Mouse (Mus musculus) intestine, embryonic 14.5 days (tissue): Measurements from ENCODE around the gene Map7d3. TPM values are rescaled to one million over a fixed set of nuclear protein-coding genes. Genes with fewer than 3 reads are reported as not detected.

ENCODE experiments used
- ATAC-seq: fragments of 200-750 bp; cut with Nextera tagmentation; replicated peaks from 2 replicates; pipeline ENCODE4 v1.8.0; 2017; ENCODE audit warnings: low read depth, moderate number of reproducible peaks, moderate TSS enrichment, moderate library complexity; ENCODE audit not compliant: low FRiP score, low TSS enrichment
- DNase-seq: peaks from one replicate; pipeline ENCODE4 v3.0.0-alpha.2; 2018; ENCODE audit warnings: low spot score
- H3K27ac ChIP-seq: fragments of 300-500 bp; sonication (generic); 2 replicates; pipeline ENCODE4 v1.5.1; 2014; ENCODE audit warnings: low read depth, mild to moderate bottlenecking, control low read depth
- H3K27me3 ChIP-seq: fragments of 300-500 bp; sonication (generic); replicated peaks from 2 replicates; pipeline ENCODE4 v1.6.1; 2014; ENCODE audit warnings: low read length, control low read depth; ENCODE audit not compliant: control insufficient read depth, insufficient read depth
- H3K36me3 ChIP-seq: fragments of 300-500 bp; sonication (generic); 2 replicates; pipeline ENCODE4 v1.6.1; 2014; ENCODE audit warnings: low read length, control low read depth; ENCODE audit not compliant: control insufficient read depth, insufficient read depth
- H3K4me1 ChIP-seq: fragments of 300-500 bp; sonication (generic); replicated peaks from 2 replicates; pipeline ENCODE4 v1.6.1; 2014; ENCODE audit warnings: low read length, control low read depth, mixed read lengths; ENCODE audit not compliant: control insufficient read depth, insufficient read depth
- H3K4me2 ChIP-seq: fragments of 300-500 bp; sonication (generic); 2 replicates; pipeline ENCODE4 v1.6.1; 2014; ENCODE audit warnings: low read length
- H3K4me3 ChIP-seq: fragments of 300-500 bp; sonication (generic); 2 replicates; pipeline ENCODE4 v1.5.1; 2014; ENCODE audit warnings: low read depth, low read length, control low read depth, mixed read lengths
- H3K9ac ChIP-seq: fragments of 300-500 bp; sonication (generic); 2 replicates; pipeline ENCODE4 v1.6.1; 2014; ENCODE audit warnings: mild to moderate bottlenecking, low read length
- H3K9me3 ChIP-seq: fragments of 300-500 bp; sonication (generic); 2 replicates; pipeline ENCODE4 v1.6.1; 2016; ENCODE audit warnings: low read length, control low read depth; ENCODE audit not compliant: control insufficient read depth
- WGBS: fragments of 180-500 bp; shearing (Covaris S2); extraction: QIAGEN DNeasy Blood & Tissue Kit; methylation state at CpG from one replicate; pipeline ENCODE4 v1.1.7; 2014; 5-methylcytosine and 5-hydroxymethylcytosine counted together
- polyA plus RNA-seq: library from polyadenylated mRNA; unstranded; fragments of >200 nt; fragmentation: Nextera tagmentation; extraction: Ambion mirVana; gene quantifications from 2 replicates; pipeline ENCODE4 v1.2.1, GENCODE M21; 2014

Map7d3 gene
- polyA plus RNA-seq, 1 experiment from 2014 or later, result 1.2 TPM

GRCm38 (mm10) chrX:56752144-56752543, 70.0 kb downstream of the Map7d3 start:
- no peaks in the 10 kb centered on the region for H3K9me3 ChIP-seq
- H3K4me3 ChIP-seq, result no peak overlapping the region
- no peak overlapping the region for H3K27ac ChIP-seq
- H3K27me3 ChIP-seq, result no peaks in the 10 kb centered on the region
- no peaks in the 10 kb centered on the region for H3K4me1 ChIP-seq
- ATAC-seq (no peak), DNase-seq (no peak)
- H3K4me2 ChIP-seq, result no peak overlapping the region
- no peak overlapping the region for H3K9ac ChIP-seq
- WGBS, result 79% methylated on average over 6 of the region's 6 CpGs
- H3K36me3 ChIP-seq, result no peaks in the 10 kb centered on the region

- ATAC-seq, result no peak
- 57% methylated on average over 4 of the region's 4 CpGs for WGBS
- no peak for DNase-seq
These were observed 70.6 kb downstream of the Map7d3 start for GRCm38 (mm10) chrX:56751536-56751935.

More at GRCm38 (mm10) chrX:56751536-56751935, 70.6 kb downstream of the Map7d3 start:
- no peak overlapping the region for H3K4me3 ChIP-seq
- no peak overlapping the region for H3K27ac ChIP-seq
- no peaks in the 10 kb centered on the region for H3K27me3 ChIP-seq
- H3K9ac ChIP-seq, result no peak overlapping the region
- H3K4me1 ChIP-seq, result no peaks in the 10 kb centered on the region
- H3K9me3 ChIP-seq, result no peaks in the 10 kb centered on the region
- no peak overlapping the region for H3K4me2 ChIP-seq
- no peaks in the 10 kb centered on the region for H3K36me3 ChIP-seq

Other genes starting within 250 kb of the Map7d3 start
- 25.4 and 26.6 TPM in 2 replicates for gene Mmgt1, start 224.3 kb downstream of the Map7d3 start, polyA plus RNA-seq
- gene Slc9a6, start 212.6 kb downstream of the Map7d3 start, polyA plus RNA-seq, result 8.5 and 9.5 TPM in 2 replicates
- gene Fhl1, start 90.5 kb downstream of the Map7d3 start, polyA plus RNA-seq, result 36.6 and 38.8 TPM in 2 replicates
- gene Adgrg4, start 47.8 kb upstream of the Map7d3 start, polyA plus RNA-seq, result not detected in 2 replicates
- not detected in 2 replicates for gene Brs3, start 220.7 kb upstream of the Map7d3 start, polyA plus RNA-seq
- gene Htatsf1, start 231.3 kb upstream of the Map7d3 start, polyA plus RNA-seq, result 61.0 and 63.2 TPM in 2 replicates